Mouse (Mus musculus) kidney, postnatal 4 days (tissue): ENCODE data around the gene E130309D02Rik.

ENCODE experiments used
- DNase-seq, 2 experiments: peaks; one replicate each; pipeline ENCODE4 v3.0.0; 2021; ENCODE audit warnings: mixed read lengths in 2 of 2

Gene E130309D02Rik

DNA sequence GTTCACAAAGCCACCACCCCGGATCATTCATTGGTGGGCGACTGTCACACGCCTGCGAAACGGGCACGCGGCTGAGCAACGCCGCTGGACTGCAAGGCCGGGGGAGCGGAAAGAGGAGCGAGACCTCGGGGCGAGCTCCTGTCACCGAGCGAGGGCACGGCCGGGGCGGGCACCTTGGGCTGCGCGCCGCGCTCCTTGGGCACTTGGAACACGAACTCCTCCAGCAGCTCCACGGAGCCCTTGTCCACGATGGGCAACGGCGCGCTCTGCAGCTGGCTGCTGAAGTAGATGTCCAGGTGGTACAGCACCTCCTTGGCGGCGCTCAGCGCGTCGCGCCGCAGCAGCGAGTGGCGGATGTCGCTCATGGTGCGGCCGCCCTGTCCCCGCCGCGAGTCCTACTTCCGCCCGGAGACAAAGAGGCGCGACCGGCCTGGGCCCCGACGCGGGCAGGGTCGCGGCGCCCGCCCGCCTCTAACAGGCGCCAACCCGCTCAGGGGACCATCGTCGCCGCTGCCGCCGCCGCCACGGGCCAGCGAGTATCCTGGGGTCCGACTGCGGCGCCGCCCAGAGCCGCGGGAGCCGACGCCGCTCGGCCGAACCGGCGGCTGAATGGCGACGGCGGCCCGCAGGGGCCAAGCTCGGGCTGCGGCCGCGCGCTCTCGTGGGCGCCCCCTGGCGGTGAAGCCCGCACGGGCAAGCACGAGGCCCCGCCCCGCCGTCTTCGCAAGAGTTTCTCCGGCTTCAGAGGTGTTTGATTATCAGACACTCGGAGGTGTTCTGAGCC, at the start of gene E130309D02Rik:
E130309D02Rik (minus strand) TSS at position 631 of the 784 bp plus-strand sequence.
- peak; percentile 95 to 96 for DNase-seq

DNA sequence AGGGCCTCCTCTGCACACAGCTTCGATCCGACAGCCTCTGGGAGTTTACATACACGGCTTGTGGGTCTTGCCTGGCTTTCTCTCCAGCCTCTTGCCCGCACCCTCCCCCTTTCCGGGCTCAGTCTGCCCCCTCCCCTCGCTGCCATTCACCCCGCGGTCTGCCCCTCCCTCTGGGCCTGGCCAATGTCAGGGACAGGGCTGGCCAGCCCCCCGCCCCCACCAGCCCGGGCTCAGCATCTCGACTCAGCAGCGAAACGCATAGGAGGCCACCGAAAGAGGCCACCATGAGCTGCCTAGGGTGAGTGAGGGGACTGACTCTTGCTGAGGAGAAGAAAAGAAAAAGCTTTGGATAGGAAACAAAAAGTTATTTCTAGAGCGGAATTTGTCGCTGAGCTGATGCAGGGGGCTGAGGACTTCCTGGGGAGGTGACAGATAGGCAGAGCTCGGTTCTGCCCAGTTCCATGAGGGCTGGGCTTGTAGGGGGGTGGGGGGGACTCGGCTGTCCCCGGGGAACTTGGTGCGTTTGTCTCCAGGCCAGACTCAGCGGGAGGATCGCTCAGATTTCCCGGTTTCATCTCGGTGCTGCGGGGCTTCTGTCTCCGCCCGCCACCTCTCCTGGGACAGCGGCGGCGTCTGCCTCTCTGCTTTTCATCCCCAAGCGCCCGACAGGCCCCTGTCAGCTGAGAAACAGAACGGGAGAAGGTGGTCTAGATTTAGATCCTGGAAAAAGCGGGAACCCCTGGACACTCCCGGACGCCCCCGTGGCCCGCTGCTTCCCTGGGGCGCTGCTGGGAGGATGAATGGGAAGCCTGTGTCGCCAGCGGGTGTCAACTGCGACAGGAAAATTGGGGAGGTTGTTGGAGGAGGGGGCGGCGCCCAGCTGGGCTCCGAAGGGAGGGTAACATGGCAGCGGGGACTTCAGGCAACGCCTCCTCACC, 48.8 kb upstream of the E130309D02Rik start:
- DNase-seq: peak; percentile 60 to 75

DNA sequence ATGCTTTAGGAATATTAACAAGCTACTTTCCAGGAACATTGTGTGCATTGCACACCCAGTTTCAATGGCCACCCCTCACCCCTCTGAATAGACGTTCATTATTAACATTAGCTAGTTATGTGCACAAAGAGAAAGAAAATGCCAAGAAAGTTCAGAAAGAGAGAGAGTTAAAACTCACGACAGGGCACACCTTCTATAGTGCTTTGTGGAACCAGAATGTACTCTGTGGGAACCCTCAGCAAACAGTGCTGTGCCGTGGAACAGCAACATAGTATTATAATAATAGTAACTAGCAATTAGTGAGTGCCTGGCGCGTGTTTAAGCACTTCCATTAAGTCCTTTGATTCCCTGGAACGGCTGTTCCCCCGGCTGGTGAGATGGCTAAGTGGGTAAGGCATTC, 46.3 kb upstream of the E130309D02Rik start:
- no peak for DNase-seq

DNA sequence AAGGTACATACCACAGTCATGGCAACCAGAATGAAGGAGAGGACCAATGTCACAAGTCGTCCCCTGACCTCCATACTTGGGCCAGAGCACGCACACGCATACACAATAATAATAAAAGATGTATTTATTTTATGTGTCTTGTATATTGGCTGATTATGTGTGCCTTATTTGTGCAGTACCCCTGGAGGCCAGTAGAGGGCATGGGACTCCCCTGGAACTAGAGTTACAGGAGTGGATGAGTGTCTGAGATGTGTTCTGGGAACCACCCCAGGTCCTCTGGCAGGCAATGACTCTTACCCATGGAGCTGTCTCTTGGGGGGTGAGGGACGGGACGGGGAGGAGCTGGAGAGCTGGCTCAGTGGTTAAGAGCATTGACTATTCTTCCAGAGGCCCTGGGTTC, 44.8 kb upstream of the E130309D02Rik start:
- peak; percentile 38 to 45 for DNase-seq

DNA sequence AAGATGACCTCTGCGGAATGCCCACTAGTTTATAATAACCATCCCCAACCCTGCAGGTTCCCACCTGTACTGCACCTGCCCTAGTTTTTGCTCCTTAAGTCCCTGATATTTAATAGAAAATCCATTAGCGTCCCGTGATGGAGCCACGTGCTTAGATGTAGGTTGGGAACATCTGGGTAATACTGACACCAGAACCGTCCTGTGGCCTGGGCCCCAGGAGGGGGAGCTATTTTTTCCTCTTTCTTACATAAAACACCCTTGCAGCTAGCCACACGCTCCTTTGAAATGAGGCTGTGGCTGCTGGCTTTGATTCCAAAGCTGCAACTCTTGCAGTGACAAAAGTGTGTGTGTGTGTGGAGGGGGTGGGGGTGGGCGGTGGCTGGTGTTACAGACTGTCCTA, 44.1 kb upstream of the E130309D02Rik start:
- no peak for DNase-seq

DNA sequence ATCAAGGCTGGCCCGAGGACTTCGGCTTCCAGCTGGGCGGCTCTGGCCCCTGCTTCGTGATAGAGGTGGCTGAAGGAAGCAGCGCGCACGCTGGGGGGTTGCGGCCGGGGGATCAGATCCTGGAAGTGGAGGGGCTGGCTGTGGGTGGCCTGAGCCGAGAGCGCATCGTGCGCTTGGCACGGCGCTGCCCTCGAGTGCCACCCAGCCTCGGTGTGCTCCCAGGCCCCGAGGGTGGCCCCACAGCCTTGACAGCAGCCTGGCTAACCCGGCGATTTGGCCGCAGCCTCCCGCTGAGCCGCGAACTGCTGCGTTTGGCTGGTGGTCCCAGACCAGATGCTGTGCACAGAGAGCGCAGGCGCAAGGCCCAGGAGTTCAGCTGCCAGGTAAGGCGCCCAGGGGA, 42.4 kb upstream of the E130309D02Rik start:
- no peak for DNase-seq

DNA sequence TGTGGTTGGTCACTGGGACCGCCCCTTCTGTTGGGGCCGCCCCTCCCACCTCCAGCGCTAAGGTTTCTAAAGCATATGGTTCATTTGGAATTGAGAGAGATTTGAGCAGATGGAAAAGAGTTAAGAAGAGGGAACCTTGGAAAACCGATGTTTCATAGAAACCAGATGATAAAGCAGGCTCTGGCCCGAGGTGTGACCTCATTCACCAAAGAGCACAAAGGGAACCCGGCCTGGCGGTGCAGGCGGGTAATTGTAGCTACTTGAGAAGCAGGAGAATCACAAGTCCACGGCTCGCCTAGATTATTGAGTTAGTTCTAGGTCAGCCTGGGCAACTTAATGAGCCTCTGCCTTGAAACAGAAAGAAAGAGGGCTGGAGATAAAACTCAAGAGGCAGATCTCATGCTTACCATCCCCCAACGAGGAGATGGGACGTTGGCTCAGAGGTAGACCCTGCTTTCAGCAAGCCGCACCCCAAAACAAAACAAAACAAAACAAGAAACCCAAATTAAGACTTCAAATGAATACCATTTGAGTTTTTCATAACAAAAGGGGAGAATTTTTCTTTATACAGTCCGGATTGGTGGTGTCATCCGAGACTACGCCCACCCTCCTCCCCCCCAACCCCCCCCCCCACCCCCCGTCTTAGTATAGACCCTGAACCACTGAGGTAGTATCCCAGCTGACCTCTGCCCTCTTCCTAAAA, 41.7 kb upstream of the E130309D02Rik start, which contains the start of gene Grid2ip:
Grid2ip (plus strand) TSS at position 653 of the 703 bp plus-strand sequence.
- no peak for DNase-seq

DNA sequence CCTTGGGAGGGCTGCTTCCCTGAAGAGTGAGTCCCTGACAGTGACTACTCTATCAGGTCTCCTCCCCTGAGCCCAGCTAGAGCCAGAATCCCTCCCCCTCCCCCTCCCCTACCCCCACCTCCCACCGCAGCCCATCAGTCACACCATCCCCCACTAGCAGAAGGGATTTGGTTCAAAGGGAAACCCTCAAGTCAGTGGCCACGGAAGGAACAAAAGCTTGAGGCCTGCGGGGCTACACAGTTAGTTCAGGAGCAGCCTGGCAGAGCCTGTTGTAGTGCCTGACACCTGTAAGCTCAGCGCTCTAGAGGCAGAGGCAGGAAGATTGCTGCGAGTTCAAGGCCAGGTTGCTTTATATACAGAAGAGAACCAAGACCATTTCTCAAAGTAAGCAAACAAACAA, 40.9 kb upstream of the E130309D02Rik start:
- DNase-seq: no peak

DNA sequence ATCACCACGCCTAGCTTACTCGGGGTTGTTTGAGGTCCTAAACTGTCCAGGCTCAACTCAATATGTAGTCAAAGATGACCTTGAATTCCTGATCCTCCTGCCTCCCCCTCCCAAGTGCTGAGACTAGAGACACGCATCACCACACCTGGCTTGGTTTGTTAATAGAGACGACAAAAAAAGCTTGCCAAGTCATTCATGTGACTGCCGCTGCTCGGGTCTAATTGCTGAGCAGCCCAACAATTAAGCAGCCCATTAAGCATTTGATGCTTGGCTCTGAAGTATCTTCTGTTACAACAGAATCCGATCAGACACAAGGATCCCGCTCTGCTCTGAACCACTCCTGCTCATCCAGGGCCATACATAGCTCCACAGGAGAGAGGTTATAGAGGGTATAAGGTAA, 31.2 kb upstream of the E130309D02Rik start:
- peak in 1 of 2 experiments; percentile 44 for DNase-seq

DNA sequence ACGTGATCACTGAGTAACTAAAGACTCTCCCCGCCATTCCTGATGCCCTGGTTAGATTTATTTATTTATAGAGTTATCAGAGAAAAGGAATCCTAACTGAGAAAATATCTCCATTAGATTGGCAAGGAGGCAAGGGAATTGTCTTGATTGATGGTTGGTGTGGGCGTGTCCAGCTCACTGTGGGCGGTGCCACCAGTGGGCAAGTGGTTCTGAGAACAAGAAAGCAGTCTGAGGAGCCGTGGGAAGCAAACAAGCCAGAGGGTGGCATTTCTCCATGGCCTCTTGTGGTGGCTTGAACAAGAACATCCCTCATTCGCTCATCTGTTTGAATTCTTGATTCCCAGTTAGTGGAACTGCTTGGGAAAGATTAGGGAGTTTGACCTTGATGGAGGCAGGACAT, 24.4 kb upstream of the E130309D02Rik start:
- DNase-seq: no peak

DNA sequence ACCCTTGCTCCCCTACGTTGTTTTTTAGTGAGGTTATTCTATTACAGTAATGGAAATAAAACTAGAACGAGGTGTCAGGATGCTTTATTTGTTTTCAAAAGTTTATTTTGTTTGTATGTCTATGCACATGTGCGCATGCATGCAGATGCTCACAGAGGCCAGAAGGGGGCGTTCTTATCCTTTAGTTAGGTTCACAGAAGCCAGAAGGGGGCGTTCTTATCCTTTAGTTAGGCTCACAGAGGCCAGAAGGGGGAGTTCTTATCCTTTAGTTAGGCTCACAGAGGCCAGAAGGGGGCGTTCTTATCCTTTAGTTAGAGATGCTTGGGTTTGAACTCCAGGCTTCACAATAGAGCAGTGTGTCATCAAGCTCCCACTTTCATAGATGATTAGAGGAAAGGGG, 21.4 kb upstream of the E130309D02Rik start:
- DNase-seq: no peak

DNA sequence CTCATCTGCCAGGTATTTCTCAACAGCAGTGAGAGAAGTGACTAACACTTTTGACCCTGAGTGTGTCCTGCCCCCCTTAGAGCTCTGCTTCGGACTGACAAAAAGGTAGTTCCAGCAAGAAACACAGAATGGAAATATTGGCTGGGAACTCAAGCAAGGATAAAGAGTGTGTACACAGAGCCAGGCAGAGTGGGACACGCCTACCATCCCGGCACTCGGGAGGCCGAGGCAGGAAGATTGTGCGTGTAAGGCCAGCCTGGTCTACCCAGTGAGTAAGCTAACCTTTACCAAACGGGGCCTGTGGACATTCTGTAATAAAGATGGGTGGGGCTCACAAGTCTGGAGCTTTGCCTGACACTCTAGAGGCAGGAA, 19.9 kb upstream of the E130309D02Rik start:
- no peak for DNase-seq

DNA sequence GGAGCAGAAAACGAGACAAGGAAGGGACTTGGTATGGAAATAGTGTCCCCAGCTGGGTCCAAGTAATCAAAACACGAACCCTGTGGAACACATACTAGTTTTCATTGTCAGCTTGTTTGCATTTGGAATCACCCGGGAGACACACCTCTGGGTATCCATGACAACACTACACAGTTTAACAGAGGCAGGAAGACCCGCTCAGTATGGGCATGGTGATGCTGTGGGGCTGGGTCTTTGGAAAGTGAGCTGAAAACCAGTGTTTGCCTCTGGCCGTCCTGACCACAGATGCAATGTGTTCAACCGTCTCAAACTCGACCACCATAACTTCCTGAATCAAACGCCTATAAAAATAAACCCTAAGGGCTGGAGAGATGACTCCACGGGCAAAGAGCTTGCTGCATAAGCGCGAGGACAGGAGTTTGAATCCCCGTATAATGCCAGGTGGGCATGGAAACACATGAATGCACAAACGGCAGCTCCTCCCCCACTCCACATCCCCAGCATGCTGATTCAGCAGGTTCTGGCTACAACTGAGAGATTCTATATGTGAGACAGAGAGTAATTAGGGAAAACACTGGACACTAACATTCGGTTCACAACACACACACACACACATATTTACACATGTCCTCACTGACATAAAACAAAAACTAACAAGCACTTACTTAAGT, 19.4 kb upstream of the E130309D02Rik start:
- no peak for DNase-seq

DNA sequence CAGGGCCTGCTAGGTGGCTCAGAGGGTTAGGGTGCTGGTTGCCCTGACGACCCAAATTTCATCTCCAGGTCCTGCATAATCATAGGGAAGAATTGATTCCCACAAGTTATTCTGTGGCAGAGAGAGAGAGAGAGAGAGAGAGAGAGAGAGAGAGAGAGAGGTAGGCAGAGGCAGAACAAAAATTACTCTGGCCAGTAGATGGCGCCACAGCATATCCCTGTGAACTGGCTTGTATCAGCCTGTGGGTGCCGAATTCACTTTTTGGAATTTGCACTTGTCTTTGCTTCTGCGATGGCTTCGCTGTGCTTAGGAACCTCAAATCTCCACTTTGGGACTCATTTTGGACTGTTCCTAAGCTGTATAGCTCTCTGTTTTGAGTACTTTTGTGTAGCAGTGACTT, 18.7 kb upstream of the E130309D02Rik start:
- DNase-seq: peak; percentile 85 to 88

DNA sequence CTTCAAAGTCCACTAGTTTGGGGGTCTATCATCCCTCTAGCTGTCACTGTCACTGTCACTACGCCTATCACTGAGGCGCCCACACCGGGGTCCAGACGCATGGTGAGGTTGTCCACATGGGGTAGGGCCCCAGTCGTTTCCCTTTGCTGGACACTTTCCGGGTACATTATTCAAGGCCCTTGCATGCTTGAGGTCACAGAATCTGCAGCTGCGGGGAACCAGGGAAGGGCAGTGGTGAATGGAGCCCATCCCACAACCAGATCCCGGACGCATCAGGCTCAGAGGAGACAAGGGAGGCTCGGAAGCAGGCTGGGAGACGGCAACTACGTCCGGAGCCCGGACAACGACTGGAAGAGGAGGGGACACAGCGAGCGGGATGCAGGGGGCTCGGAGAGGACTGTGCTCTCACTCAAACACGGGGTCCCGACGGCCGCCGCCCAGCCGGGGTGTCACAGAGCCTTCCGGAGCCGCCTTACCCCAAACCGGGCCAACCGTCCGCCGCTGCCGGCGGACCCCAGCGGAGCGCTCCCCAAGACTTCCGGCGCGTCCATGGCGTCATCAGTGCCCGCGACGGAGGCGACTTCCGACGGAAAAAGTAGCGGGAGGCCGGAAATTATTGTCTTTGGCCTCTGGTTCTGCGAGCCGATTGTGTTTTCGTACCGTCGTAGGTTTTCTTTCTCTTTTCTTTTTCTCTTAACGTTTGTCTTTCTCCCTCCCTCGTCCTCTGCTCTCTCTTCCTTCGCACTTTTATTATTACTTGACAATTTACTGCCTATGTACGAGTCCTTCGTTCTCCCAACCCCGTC, 13.7 kb upstream of the E130309D02Rik start, which contains the start of gene Zdhhc4:
Zdhhc4 (minus strand) TSS at position 567 of the 806 bp plus-strand sequence.
- DNase-seq: peak; percentile 96 to 97

DNA sequence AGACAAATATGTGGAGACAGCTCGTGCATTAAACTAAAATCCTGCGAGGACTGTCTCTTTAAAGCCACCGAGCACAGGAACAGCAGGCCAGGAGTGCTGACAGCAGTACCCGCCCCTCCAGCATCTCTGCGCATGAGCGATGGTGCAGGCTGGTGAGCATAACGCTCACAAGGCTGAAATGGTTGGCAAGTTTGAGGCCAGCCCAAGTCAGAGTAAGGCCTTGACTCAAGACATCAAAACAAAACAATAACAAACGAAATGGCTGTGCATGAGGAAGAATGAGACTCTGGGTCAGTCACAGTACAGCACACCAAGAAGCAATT, 2.1 kb upstream of the E130309D02Rik start:
- DNase-seq: peak; percentile 52 to 61

DNA sequence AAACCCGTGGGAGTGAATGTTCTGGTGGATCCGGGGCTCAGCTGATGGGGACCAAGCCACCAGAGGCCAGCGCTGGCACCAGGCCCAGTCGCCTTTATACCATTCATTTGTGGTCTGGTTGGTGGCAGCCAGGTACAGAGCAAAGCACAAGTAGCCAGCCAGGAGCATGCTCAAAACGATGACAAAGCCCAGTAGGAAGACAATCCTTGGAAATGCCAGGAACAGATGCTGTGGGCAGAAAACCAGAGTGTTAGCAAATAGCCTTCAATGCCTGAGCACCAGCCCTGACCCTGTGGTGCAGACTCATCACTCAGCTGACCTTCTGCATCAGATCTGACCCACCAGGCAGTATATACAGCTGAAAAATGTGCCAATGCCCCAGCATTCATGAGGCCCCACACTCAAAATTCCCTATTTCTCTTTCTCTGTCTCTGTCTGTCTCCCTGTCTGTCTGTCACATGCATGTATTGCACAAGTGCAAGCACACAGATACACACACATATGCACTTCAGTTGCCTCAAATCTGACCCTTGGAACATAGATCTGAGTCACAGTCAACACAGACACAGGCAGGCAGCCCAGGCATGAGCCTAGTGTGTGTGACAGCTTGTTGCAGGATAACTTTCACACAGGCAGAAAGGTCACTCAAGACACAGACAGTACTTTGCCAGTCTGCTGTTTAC, 1.6 kb upstream of the E130309D02Rik start:
- no peak for DNase-seq

DNA sequence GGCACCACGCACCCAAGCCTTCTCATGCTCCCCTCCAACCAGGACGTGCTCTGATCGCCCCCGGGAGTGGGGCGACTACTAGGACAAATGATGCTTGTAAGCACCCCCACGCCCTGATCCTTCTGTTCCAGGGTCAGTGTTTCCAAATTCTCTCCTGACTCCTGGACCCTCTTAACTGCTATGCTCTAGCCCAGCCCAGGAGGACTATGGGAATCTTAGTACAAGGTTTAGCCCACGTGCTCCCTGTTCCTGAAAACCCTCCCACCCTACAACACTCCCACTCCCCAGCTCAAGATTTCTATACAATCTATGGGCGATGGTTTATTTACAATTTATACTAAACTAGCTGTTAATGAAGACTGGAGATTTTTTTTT, 341 bp upstream of the E130309D02Rik start:
- DNase-seq: no peak

DNA sequence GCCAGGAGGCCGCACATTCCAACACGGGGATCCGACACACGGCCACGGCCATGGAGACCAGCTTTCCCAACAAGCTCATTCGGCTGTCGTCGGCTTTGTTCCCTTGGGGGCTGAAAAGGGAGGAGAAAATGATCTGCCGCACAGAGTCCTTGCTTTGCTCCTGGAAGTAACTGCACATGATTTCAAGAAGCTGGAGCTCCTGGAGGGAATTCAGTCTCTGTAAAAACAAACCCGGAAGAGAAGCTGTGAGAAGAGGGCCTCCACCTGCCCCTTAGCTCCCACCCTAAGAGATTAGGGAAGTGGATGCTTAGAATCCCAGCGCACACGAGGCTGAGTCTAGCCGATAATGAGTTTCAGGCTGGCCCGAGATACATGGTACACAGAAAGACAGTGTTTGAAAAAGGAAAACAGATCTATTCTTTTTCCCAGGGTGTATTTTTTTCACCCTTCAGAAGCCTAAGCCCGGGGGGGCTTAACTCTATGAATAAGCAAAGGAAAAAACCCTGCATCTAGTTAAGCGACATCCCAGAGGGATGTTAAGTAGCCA, 904 bp downstream of the E130309D02Rik start:
- DNase-seq: no peak

DNA sequence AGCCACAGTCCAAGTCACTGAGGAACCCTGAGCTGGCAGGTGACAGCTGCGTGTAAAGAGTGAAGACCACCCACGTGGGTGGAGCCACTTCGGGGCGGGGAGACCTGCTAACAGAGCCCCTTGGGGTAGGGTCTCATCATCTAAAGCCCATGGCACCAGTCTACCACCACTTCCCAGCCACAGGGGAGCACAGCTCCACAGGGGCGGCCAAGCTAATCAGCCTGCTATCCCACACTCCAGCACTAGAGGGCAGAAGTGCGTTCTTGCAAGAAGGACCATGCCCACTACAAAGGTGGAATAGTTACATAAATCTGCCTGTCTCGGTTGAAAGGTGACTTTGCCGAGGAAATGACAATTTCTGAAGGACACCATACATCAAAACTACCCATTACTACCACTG, 3.3 kb downstream of the E130309D02Rik start:
- peak; percentile 90 for DNase-seq

DNA sequence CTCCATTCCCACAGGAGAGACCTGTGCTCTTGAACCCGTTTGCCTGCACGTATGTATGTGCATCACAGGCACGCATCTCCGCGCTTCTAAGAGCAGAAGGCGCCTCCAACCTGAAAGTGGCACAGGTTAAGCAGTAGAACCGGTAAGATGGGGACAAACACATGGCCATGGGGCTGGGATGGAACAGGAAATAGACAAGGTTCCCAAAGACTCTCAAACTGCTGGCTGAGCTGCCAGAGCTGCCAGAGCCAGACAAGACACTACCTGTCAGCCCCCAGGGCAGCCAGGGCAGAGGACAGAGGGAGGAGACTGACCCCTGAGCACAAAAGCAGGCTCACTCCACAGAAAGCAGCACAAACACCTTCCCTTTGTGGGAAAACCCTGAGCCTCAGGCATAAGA, 5.2 kb downstream of the E130309D02Rik start:
- DNase-seq: no peak
